8 mouse cellular contexts compared by ENCODE assay signal in genomic region chr11:116543110-116543509, GRCm38 (mm10). TPM values are rescaled to one million over a fixed set of nuclear protein-coding genes. Genes with fewer than 3 reads are reported as not detected.
DNase-seq lines count a peak whose midpoint lies in the region.

No protein-coding gene starts in this region.

- intact Hi-C loops in left cerebral cortex, postnatal 14 days (cut with DNase I), result no loop called here
- intact Hi-C loops in left cerebral cortex, postnatal 4 days (cut with DNase I), result no loop called here

- DNase-seq in adrenal gland, postnatal 14 days, result peak; percentile 58
- no peak for DNase-seq in adrenal gland, adult 8-10 months
- peak; percentile 67 to 80 for DNase-seq in left cerebral cortex, postnatal 14 days (ENCODE audit: low spot score in 2 of 2)
- no peak for DNase-seq in left cerebral cortex, adult 8-10 months (ENCODE audit: low spot score in 2 of 2)
- DNase-seq in brain, adult 2 months (ENCODE audit: low read depth, low spot score), result peak; percentile 72
- peak; percentile 48 for DNase-seq in left cerebral cortex, postnatal 4 days
- DNase-seq in testis, postnatal 10 days (ENCODE audit: low spot score), result peak; percentile 71
- DNase-seq in layer of hippocampus, adult 9-11 months, result no peak

RNA-seq across cellular contexts. Expression of gene Sphk1, which starts 12.4 kb away (rescaled TPM):
- total RNA-seq in adrenal gland, postnatal 14 days (2021), result 2.3 and 3.5 TPM in 2 replicates
- total RNA-seq in adrenal gland, adult 8-10 months (2022), result 1 to 10 TPM; 3.0 to 4.7 (median 3.5) TPM
- total RNA-seq in left cerebral cortex, postnatal 14 days (2021), result 1 to 10 TPM; 4.7 to 5.9 TPM
- 1 to 10 TPM; 5.6 to 7.2 (median 6.3) TPM for total RNA-seq in left cerebral cortex, adult 8-10 months (2022)
- 1 to 10 TPM; 4.8 to 6.7 TPM for total RNA-seq in left cerebral cortex, postnatal 4 days (2021)

RNA-seq across cellular contexts. Expression of gene Ube2o, which starts 38.1 kb away (rescaled TPM):
- 32.0 and 38.5 TPM in 2 replicates for total RNA-seq in adrenal gland, postnatal 14 days (2021)
- total RNA-seq in adrenal gland, adult 8-10 months (2022), result 10 to 100 TPM; 26.5 to 38.4 (median 33.9) TPM
- total RNA-seq in left cerebral cortex, postnatal 14 days (2021), result 100 to 1,000 TPM; 134 to 139 TPM
- total RNA-seq in left cerebral cortex, adult 8-10 months (2022), result 100 to 1,000 TPM; 115 to 119 (median 117) TPM
- total RNA-seq in left cerebral cortex, postnatal 4 days (2021), result 100 to 1,000 TPM; 115 to 128 TPM

RNA-seq across cellular contexts. Expression of gene Aanat, which starts 43.1 kb away (rescaled TPM):
- not detected in 2 replicates for total RNA-seq in adrenal gland, postnatal 14 days (2021)
- total RNA-seq in adrenal gland, adult 8-10 months (2022), result not detected
- total RNA-seq in left cerebral cortex, postnatal 14 days (2021), result under 1 TPM; 0.34 to 0.35 TPM
- 1 to 10 TPM in 1 of 4 experiments, under 1 TPM in 3; 0.57 to 3.2 (median 0.84) TPM for total RNA-seq in left cerebral cortex, adult 8-10 months (2022)
- under 1 TPM; 0.52 to 0.96 TPM for total RNA-seq in left cerebral cortex, postnatal 4 days (2021)

RNA-seq across cellular contexts. Expression of gene Prpsap1, which starts 49.1 kb away (rescaled TPM):
- total RNA-seq in adrenal gland, postnatal 14 days (2021), result 81.1 and 81.8 TPM in 2 replicates
- 100 to 1,000 TPM; 104 to 122 (median 111) TPM for total RNA-seq in adrenal gland, adult 8-10 months (2022)
- 10 to 100 TPM; 70.6 to 82.9 TPM for total RNA-seq in left cerebral cortex, postnatal 14 days (2021)
- total RNA-seq in left cerebral cortex, adult 8-10 months (2022), result 10 to 100 TPM; 67.8 to 78.4 (median 74.9) TPM
- 100 to 1,000 TPM; 107 TPM for total RNA-seq in left cerebral cortex, postnatal 4 days (2021)

Comparison
In these comparisons a context has a peak if more than half of its experiments do, and no peak if none do; other contexts are left out.
1. DNase-seq: peak in adrenal gland, postnatal 14 days (single experiment), left cerebral cortex, postnatal 14 days (2 of 2), brain, adult 2 months (single experiment), left cerebral cortex, postnatal 4 days (single experiment) and testis, postnatal 10 days (single experiment); none in adrenal gland, adult 8-10 months (single experiment), left cerebral cortex, adult 8-10 months (0 of 2) and layer of hippocampus, adult 9-11 months (single experiment).